Mouse (Mus musculus) fat pad, adult 2 months (tissue): ENCODE measurements around the gene Bpifa5.
"Not testable (repeated sequence)": the region's sequence is repeated elsewhere in the genome, so short reads cannot be mapped to it uniquely, and the experiment has no call there.

ENCODE experiments used
- DNase-seq: peaks from one replicate; pipeline ENCODE4 v3.0.0-alpha.2; 2011; ENCODE audit warnings: low read depth, low spot score; ENCODE audit errors: extremely low read depth

The Bpifa5 gene

GRCm38 (mm10) chr2:154162307-154162706 lies at the start of gene Bpifa5:
Bpifa5 (plus strand) TSS chr2:154162607.
- no peak for DNase-seq

DNA sequence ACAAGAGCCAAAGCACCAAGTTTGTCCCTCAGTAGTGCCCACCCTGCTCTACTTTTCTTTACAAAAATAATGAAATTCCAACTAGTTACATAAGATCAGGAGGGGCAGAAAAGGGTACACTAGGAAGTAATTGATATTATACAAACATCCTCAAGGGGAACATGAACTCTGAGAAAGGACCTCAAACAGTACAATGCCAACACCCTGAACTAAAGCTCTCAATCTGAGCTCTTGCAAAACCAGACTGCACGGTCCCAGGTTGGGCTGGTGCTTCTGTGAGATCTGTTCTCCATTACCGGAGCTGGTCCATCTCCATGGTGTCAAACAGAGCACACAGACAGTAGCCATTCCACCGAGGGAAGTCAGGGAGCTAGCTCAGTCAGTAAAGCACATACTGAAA lies 45.0 kb upstream of the Bpifa5 start:
- DNase-seq, result no peak

GRCm38 (mm10) chr2:154130120-154130519 lies 32.3 kb upstream of the Bpifa5 start, which contains the start of gene Bpifa3:
Bpifa3 (plus strand) TSS chr2:154130336.
- DNase-seq, result no peak

GRCm38 (mm10) chr2:154142580-154142979 lies 19.8 kb upstream of the Bpifa5 start, which contains the start of gene Bpifa1:
Bpifa1 (plus strand) TSS chr2:154142880.
- no peak for DNase-seq

DNA sequence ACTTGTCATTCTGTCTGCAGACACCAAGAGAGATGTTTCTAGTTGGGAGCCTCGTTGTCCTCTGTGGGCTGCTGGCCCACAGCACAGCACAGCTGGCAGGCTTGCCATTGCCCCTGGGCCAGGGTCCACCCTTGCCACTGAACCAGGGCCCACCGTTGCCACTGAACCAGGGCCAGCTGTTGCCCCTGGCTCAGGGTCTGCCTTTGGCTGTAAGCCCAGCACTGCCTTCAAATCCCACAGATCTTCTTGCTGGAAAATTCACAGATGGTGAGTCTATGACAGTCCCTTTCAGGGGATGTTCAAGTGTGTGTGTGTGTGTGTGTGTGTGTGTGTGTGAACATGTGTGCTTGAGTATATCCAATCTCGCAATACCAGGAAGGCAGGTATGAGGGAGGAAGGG lies 18.7 kb upstream of the Bpifa5 start:
- DNase-seq, result no peak

DNA sequence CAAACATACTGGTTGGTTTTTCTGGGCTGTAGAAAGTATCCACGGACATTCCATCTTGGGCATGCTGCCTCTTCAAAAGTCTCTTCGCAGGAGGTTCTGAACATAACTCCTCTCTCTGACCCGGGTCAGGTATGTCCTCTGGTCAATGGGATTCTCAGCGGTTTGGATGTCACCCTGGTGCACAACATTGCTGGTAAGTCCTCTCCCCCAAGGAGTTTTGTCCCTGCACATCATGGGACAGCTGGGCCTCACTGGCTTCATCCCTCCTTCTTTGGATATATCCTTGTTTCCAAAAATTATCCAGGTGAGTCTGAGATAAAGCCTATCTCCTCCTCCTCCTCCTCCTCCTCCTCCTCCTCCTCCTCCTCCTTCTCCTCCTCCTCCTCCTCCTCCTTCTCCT lies 14.9 kb upstream of the Bpifa5 start:
- DNase-seq, result no peak

DNA sequence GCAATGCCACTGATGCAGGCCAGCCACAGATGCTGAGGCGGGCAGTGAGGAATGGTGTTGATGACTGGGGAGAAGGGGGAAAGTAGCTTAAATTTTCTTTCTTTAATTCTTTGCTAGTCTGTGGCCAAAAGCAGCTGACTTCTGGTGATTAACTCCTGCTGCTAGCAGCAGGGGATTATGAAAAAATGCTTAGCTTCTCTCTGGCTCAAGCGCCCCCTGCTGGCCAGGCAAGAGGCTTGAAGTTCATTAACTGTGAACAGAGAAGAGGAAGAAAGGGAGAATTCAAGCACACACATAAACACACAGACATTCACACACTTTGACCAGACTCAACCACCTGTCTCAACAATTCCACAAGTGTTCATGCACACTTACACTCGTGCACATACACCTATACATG lies 4.0 kb upstream of the Bpifa5 start:
- no peak for DNase-seq

GRCm38 (mm10) chr2:154163306-154163705 lies 899 bp downstream of the Bpifa5 start:
- DNase-seq, result no peak

GRCm38 (mm10) chr2:154169172-154169571 lies 6.8 kb downstream of the Bpifa5 start:
- DNase-seq, result no peak

- DNase-seq, result no peak
These were observed 9.2 kb downstream of the Bpifa5 start for GRCm38 (mm10) chr2:154171621-154172020.

DNA sequence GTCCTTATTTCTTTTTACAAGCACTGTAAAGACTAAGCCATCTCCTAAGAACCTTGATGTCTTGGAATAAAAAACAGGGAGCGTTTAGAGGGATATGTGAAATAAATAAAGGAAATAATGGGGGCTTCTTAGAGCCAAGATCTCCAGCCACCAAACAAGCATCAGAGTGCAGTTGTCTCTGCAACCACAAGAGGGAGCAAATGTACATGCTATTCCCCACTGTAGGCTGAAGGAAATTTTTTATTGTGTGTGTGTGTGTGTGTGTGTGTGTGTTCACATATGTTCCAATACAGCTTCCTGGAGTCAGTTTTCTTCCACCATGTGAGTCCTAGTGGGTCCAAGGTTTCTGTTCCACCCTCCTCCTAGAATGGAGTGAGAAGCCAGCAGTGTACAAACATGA lies 10.9 kb downstream of the Bpifa5 start:
- no peak for DNase-seq

DNA sequence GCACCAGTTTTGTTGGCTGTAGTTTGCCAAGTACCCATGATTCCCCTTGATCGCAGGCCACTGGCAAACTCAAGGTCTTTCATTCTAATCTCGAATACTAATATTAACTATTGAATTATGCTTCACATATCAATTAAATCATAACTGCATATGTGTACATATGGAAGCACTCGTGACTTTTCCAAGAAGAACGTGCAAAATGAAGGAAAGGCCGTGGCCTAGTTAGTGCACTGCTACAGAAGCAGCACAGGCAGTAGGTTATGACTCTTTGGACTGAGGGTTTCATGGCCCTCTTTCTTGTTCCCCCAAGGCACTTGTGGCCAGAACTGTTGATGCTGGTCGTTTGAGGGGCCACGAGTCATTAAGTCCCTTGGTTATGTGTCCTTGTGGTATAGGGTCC lies 19.5 kb downstream of the Bpifa5 start:
- DNase-seq, result not testable (repeated sequence)

DNA sequence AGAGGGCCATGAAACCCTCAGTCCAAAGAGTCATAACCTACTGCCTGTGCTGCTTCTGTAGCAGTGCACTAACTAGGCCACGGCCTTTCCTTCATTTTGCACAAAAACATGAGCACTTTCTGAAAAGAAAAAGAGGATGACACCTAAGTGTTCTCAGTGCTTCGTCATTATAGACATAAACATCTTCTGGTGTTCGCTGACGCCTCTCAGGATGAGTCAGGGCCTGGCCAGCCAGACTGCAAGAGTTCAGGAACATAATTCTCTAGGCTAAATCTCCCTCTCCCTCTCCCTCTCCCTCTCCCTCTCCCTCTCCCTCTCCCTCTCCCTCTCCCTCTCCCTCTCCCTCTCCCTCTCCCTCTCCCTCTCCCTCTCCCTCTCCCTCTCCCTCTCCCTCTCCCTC lies 20.7 kb downstream of the Bpifa5 start:
- DNase-seq, result not testable (repeated sequence)

GRCm38 (mm10) chr2:154185319-154185718 lies 22.9 kb downstream of the Bpifa5 start:
- DNase-seq, result no peak

- no peak for DNase-seq
These were observed 23.3 kb downstream of the Bpifa5 start for GRCm38 (mm10) chr2:154185748-154186147.

- no peak for DNase-seq
These were observed 25.1 kb downstream of the Bpifa5 start for GRCm38 (mm10) chr2:154187468-154187867.

GRCm38 (mm10) chr2:154189877-154190434 lies 27.5 kb downstream of the Bpifa5 start:
- no peak for DNase-seq

GRCm38 (mm10) chr2:154190546-154191258 lies 28.3 kb downstream of the Bpifa5 start, which contains the start of gene Bpifb1:
Bpifb1 (plus strand) TSS chr2:154190818.
- no peak for DNase-seq

- no peak for DNase-seq
These were observed 29.7 kb downstream of the Bpifa5 start for GRCm38 (mm10) chr2:154192141-154192540.

- no peak for DNase-seq
These were observed 30.7 kb downstream of the Bpifa5 start for GRCm38 (mm10) chr2:154193071-154193470.

- DNase-seq, result no peak
These were observed 31.6 kb downstream of the Bpifa5 start for GRCm38 (mm10) chr2:154193994-154194504.

- no peak for DNase-seq
These were observed 34.6 kb downstream of the Bpifa5 start for GRCm38 (mm10) chr2:154197036-154197435.
